Mouse (Mus musculus): ENCODE measurements around the gene Xk.
"Not testable (repeated sequence)": the region's sequence is repeated elsewhere in the genome, so short reads cannot be mapped to it uniquely, and the experiment has no call there.

The Xk gene

DNA sequence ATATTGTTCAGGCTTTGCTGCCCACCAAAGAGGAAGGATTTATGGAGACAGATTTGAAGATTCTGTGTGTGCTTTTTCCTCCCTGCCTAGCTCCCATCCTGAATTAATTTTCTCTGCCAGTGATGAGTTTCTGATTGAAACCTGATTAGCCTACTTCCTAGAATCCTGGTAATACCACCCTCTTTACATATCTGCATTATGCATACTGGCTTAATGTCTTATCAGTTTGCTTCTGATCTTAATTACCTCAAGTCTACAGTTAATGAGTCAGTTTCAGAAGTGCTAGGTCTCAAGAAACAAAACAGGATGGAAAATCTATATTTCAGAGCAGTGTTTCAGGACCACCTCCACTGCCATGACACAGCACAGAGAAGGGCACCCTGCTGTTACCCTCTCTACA, 43.9 kb downstream of the Xk start:
- ATAC-seq (ENCODE audit: low TSS enrichment) = not testable (repeated sequence)

DNA sequence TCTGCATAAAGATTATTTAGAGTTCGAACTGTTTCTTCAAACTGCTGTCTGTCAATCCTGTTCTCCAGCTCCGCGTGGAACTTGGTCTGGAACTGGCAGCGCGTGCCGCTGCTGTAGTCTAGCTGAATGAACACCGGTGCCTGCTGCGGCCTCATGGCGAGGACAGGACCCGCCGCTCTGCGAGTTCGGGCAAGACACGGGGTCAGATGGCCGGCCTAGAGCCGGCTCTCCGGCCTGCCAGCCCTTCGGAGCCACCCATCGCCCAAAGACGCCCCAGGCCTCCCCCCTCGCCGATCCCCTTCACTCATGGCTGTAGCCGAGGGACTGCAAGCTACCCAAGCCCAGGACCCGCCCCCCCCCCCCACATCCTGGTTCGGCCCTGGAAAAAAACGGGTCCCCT, 55.4 kb downstream of the Xk start:
- ATAC-seq (ENCODE audit: low TSS enrichment) = not testable (repeated sequence)

DNA sequence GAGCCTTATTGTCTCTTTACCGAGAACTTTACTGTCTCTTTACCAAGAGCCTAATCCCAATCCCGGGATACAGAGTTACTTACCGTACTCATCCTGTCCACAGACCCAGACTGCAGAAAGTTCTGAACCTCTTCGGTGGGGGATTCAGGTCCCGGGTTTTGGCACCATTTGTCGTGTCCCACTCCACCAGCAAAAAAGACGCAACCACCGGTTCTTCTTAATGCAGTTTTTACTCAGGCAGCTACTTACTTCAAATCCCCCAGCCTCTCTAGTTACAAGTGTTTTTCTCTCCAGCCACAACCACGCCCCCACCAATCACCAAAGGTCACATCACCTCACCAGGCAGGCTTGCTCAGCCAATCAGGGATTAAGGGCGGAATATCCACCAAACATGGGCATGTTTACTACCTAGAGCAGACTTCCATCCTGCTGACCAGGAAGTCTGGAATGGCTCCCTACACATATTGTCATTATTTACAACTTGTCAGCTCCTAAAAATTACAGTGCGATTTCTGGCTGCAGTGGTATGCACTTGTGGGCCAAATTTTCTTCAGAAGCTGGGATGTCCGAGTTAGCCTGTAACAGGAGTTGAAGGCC, 59.9 kb downstream of the Xk start:
- ATAC-seq (ENCODE audit: low TSS enrichment) = not testable (repeated sequence)

DNA sequence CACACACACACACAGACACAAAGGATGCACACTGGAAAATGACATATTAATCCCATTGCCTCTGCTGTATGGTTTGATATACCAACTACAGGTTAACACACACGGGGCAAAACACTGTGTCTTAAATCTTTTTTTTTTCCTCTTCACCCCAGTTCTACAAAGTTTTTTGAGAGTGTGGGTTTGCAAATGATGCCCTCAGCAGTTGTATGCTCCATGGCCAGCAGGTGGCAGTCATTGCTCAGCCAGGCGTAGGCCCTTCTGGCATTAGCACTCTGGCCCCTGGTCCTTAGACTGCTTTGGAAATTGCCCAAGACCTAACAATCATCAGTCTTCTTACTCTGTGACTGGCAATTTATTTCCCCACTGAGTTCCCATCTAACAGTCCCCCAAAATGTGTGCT, 60.5 kb downstream of the Xk start:
- peak; percentile 38; the same call in 1 of the 2 replicates for ATAC-seq (ENCODE audit: low TSS enrichment)

DNA sequence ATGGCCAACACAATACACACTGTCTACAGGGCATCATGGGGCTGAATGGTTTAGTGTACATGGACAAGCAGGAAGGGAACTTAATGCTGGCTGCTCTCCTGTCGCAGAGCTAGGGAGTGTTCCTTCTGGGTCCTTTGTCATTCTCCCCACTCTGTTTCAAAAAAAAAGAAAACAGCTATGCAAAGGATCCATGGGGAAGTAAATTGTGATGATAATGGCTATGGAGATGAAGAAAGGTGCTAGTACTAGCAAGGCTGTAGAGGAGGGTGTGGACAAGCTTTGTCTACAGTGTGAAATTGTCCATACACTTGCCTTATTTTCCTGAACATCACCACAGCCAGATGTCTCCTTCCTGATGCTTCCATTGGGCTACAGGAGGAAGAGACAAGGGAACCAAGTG, 62.4 kb downstream of the Xk start:
- not testable (repeated sequence) for ATAC-seq (ENCODE audit: low TSS enrichment)

DNA sequence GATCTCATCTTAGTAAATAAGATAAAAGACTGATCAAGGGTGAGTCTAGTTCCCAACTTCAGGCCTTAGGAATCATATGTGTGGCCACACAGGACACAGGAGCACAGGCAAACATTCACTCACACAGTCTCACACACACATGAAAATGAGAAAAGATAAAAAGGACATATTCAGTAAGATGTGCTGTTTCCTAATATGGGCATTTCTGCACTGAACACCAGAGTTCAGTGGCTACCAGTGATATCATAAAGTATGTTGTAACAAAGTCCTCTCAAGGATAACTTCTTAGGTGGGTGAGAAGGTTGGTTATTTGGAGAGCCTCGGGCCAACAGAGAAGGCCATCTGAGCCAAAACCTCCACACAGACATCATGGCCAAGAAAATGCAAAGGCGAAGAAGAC, 77.8 kb downstream of the Xk start, which contains the start of gene H2al1k:
Gene H2al1k, plus strand, starts transcription at position 301 of the 400 bp plus-strand sequence.
- not testable (repeated sequence) for ATAC-seq (ENCODE audit: low TSS enrichment)
